Mouse (Mus musculus) cerebellum, postnatal 36 days (tissue): ENCODE measurements around the gene H2-DMb1.

Experiments used
- DNase-seq, 2 experiments: peaks; one replicate each; pipeline ENCODE4 v3.0.0; 2021 to 2022; ENCODE audit warnings: mixed read lengths in 2 of 2

H2-DMb1 gene

GRCm38 (mm10) chr17:34144960-34145371, 7.9 kb upstream of the H2-DMb1 start:
- no peak for DNase-seq

- no peak for DNase-seq
These were observed 2.7 kb downstream of the H2-DMb1 start for GRCm38 (mm10) chr17:34155534-34155933.

- no peak for DNase-seq
These were observed 11.5 kb downstream of the H2-DMb1 start for GRCm38 (mm10) chr17:34164202-34164895.

GRCm38 (mm10) chr17:34165033-34165730, 12.3 kb downstream of the H2-DMb1 start:
- no peak for DNase-seq

GRCm38 (mm10) chr17:34169279-34169678, 16.4 kb downstream of the H2-DMb1 start:
- peak; percentile 14 to 28 for DNase-seq

- DNase-seq = no peak
These were observed 17.6 kb downstream of the H2-DMb1 start for GRCm38 (mm10) chr17:34170487-34170876.

GRCm38 (mm10) chr17:34170877-34171498, 18.1 kb downstream of the H2-DMb1 start:
- peak; percentile 74 to 83 for DNase-seq

GRCm38 (mm10) chr17:34172528-34172927, 19.7 kb downstream of the H2-DMb1 start:
- no peak for DNase-seq

GRCm38 (mm10) chr17:34174075-34174474, 21.2 kb downstream of the H2-DMb1 start:
- no peak for DNase-seq

GRCm38 (mm10) chr17:34177179-34177578, 24.3 kb downstream of the H2-DMb1 start:
- DNase-seq = no peak

GRCm38 (mm10) chr17:34179019-34179418, 26.1 kb downstream of the H2-DMb1 start:
- DNase-seq = no peak

GRCm38 (mm10) chr17:34179913-34180859, 27.3 kb downstream of the H2-DMb1 start:
- no peak for DNase-seq

- DNase-seq = no peak
These were observed 30.8 kb downstream of the H2-DMb1 start for GRCm38 (mm10) chr17:34183564-34184219.

GRCm38 (mm10) chr17:34185526-34185925, 32.7 kb downstream of the H2-DMb1 start:
- no peak for DNase-seq

GRCm38 (mm10) chr17:34186885-34187260, 34.0 kb downstream of the H2-DMb1 start:
- no peak for DNase-seq

- DNase-seq = peak; percentile 88 to 90
These were observed 34.5 kb downstream of the H2-DMb1 start, which contains the start of the genes Tap1 and Psmb9 for GRCm38 (mm10) chr17:34187261-34187916. Tap1 (plus strand) TSS chr17:34187553. Psmb9 (minus strand) TSS chr17:34187764.

GRCm38 (mm10) chr17:34188010-34188409, 35.1 kb downstream of the H2-DMb1 start:
- DNase-seq = no peak

- DNase-seq = no peak
These were observed 36.1 kb downstream of the H2-DMb1 start for GRCm38 (mm10) chr17:34188986-34189385.

- DNase-seq = no peak
These were observed 40.0 kb downstream of the H2-DMb1 start for GRCm38 (mm10) chr17:34192852-34193251.

- no peak for DNase-seq
These were observed 40.6 kb downstream of the H2-DMb1 start for GRCm38 (mm10) chr17:34193468-34193867.

- DNase-seq = no peak
These were observed 41.9 kb downstream of the H2-DMb1 start for GRCm38 (mm10) chr17:34194723-34195122.
